Mouse (Mus musculus): ENCODE data around the gene Sdcbp2. TPM values are rescaled to one million over a fixed set of nuclear protein-coding genes. Genes with fewer than 3 reads are reported as not detected.

Gene Sdcbp2
- polyA plus RNA-seq, 1 experiment from 2014 or later, result 0.59 TPM

- 100% methylated on average over 3 of the region's 3 CpGs for WGBS
- no peaks in the 10 kb centered on the region for H3K36me3 ChIP-seq (replicated peaks; ENCODE audit: control insufficient read depth, insufficient read depth, low read depth, low read length)
- no peak for ATAC-seq (replicated peaks; ENCODE audit: insufficient number of reproducible peaks, low FRiP score, low TSS enrichment, low read depth)
These were observed 22.8 kb upstream of the Sdcbp2 start for GRCm38 (mm10) chr2:151549615-151550121.

GRCm38 (mm10) chr2:151562930-151563921, 9.2 kb upstream of the Sdcbp2 start:
- H3K27ac ChIP-seq (replicated peaks; ENCODE audit: low read depth, low read length), result no peak overlapping the region
- no peak overlapping the region for H3K4me3 ChIP-seq (ENCODE audit: low read depth, low read length)
- no peaks in the 10 kb centered on the region for H3K9me3 ChIP-seq (replicated peaks; ENCODE audit: control insufficient read depth, low read length)
- no peak overlapping the region for H3K4me2 ChIP-seq (ENCODE audit: low read depth, low read length)
- H3K27me3 ChIP-seq (ENCODE audit: control insufficient read depth, insufficient read depth, low read length), result no peaks in the 10 kb centered on the region
- no peak overlapping the region for H3K9ac ChIP-seq (replicated peaks; ENCODE audit: low read length)
- 86% methylated on average over 7 of the region's 7 CpGs for WGBS
- H3K4me1 ChIP-seq (ENCODE audit: control insufficient read depth, insufficient read depth, low read length), result no peaks in the 10 kb centered on the region
- no peak for DNase-seq (ENCODE audit: low spot score)
- H3K36me3 ChIP-seq (replicated peaks; ENCODE audit: control insufficient read depth, insufficient read depth, low read depth, low read length), result peaks cover 7% of the 10 kb centered on the region; the same call in 1 of the 2 replicates
- no peak for ATAC-seq (replicated peaks; ENCODE audit: insufficient number of reproducible peaks, low FRiP score, low TSS enrichment, low read depth)

More at GRCm38 (mm10) chr2:151549615-151550121, 22.8 kb upstream of the Sdcbp2 start:
- no peak overlapping the region for H3K9ac ChIP-seq (replicated peaks; ENCODE audit: low read length)
- no peaks in the 10 kb centered on the region for H3K4me1 ChIP-seq (ENCODE audit: control insufficient read depth, insufficient read depth, low read length)
- H3K27me3 ChIP-seq (ENCODE audit: control insufficient read depth, insufficient read depth, low read length), result no peaks in the 10 kb centered on the region
- no peak overlapping the region for H3K4me3 ChIP-seq (ENCODE audit: low read depth, low read length)
- H3K4me2 ChIP-seq (ENCODE audit: low read depth, low read length), result no peak overlapping the region
- DNase-seq (ENCODE audit: low spot score), result no peak
- H3K9me3 ChIP-seq (replicated peaks; ENCODE audit: control insufficient read depth, low read length), result no peaks in the 10 kb centered on the region
- H3K27ac ChIP-seq (replicated peaks; ENCODE audit: low read depth, low read length), result no peak overlapping the region

GRCm38 (mm10) chr2:151564006-151564405, 8.4 kb upstream of the Sdcbp2 start:
- ATAC-seq (replicated peaks; ENCODE audit: insufficient number of reproducible peaks, low FRiP score, low TSS enrichment, low read depth) (no peak), DNase-seq (ENCODE audit: low spot score) (no peak)
- no peaks in the 10 kb centered on the region for H3K9me3 ChIP-seq (replicated peaks; ENCODE audit: control insufficient read depth, low read length)
- 89% methylated on average over 1 of the region's 1 CpGs for WGBS
- H3K4me3 ChIP-seq (ENCODE audit: low read depth, low read length), result no peak overlapping the region
- H3K36me3 ChIP-seq (replicated peaks; ENCODE audit: control insufficient read depth, insufficient read depth, low read depth, low read length), result peaks cover 7% of the 10 kb centered on the region; the same call in 1 of the 2 replicates
- no peak overlapping the region for H3K27ac ChIP-seq (replicated peaks; ENCODE audit: low read depth, low read length)
- H3K4me1 ChIP-seq (ENCODE audit: control insufficient read depth, insufficient read depth, low read length), result no peaks in the 10 kb centered on the region
- H3K27me3 ChIP-seq (ENCODE audit: control insufficient read depth, insufficient read depth, low read length), result no peaks in the 10 kb centered on the region
- no peak overlapping the region for H3K9ac ChIP-seq (replicated peaks; ENCODE audit: low read length)
- no peak overlapping the region for H3K4me2 ChIP-seq (ENCODE audit: low read depth, low read length)

GRCm38 (mm10) chr2:151564986-151565385, 7.4 kb upstream of the Sdcbp2 start:
- H3K27me3 ChIP-seq (ENCODE audit: control insufficient read depth, insufficient read depth, low read length), result no peaks in the 10 kb centered on the region
- H3K4me2 ChIP-seq (ENCODE audit: low read depth, low read length), result no peak overlapping the region
- peaks cover 6% of the 10 kb centered on the region; the same call in 1 of the 2 replicates for H3K36me3 ChIP-seq (replicated peaks; ENCODE audit: control insufficient read depth, insufficient read depth, low read depth, low read length)
- no peaks in the 10 kb centered on the region for H3K9me3 ChIP-seq (replicated peaks; ENCODE audit: control insufficient read depth, low read length)
- ATAC-seq (replicated peaks; ENCODE audit: insufficient number of reproducible peaks, low FRiP score, low TSS enrichment, low read depth) (no peak), DNase-seq (ENCODE audit: low spot score) (peak; percentile 18)
- H3K4me3 ChIP-seq (ENCODE audit: low read depth, low read length), result no peak overlapping the region
- H3K27ac ChIP-seq (replicated peaks; ENCODE audit: low read depth, low read length), result no peak overlapping the region
- H3K9ac ChIP-seq (replicated peaks; ENCODE audit: low read length), result no peak overlapping the region
- WGBS, result 62% methylated on average over 3 of the region's 3 CpGs
- no peaks in the 10 kb centered on the region for H3K4me1 ChIP-seq (ENCODE audit: control insufficient read depth, insufficient read depth, low read length)

GRCm38 (mm10) chr2:151566856-151567255, 5.6 kb upstream of the Sdcbp2 start:
- H3K9me3 ChIP-seq (replicated peaks; ENCODE audit: control insufficient read depth, low read length), result no peaks in the 10 kb centered on the region
- no peaks in the 10 kb centered on the region for H3K4me1 ChIP-seq (ENCODE audit: control insufficient read depth, insufficient read depth, low read length)
- WGBS, result 77% methylated on average over 6 of the region's 6 CpGs
- no peak overlapping the region for H3K27ac ChIP-seq (replicated peaks; ENCODE audit: low read depth, low read length)
- H3K36me3 ChIP-seq (replicated peaks; ENCODE audit: control insufficient read depth, insufficient read depth, low read depth, low read length), result peaks cover 3% of the 10 kb centered on the region; the same call in 1 of the 2 replicates
- H3K4me3 ChIP-seq (ENCODE audit: low read depth, low read length), result no peak overlapping the region
- H3K4me2 ChIP-seq (ENCODE audit: low read depth, low read length), result no peak overlapping the region
- ATAC-seq (replicated peaks; ENCODE audit: insufficient number of reproducible peaks, low FRiP score, low TSS enrichment, low read depth), result no peak
- DNase-seq (ENCODE audit: low spot score), result no peak
- H3K9ac ChIP-seq (replicated peaks; ENCODE audit: low read length), result no peak overlapping the region
- H3K27me3 ChIP-seq (ENCODE audit: control insufficient read depth, insufficient read depth, low read length), result no peaks in the 10 kb centered on the region

GRCm38 (mm10) chr2:151569452-151569851, 3.0 kb upstream of the Sdcbp2 start:
- H3K4me1 ChIP-seq (ENCODE audit: control insufficient read depth, insufficient read depth, low read length), result no peaks in the 10 kb centered on the region
- 85% methylated on average over 2 of the region's 2 CpGs for WGBS
- DNase-seq (ENCODE audit: low spot score) (no peak), ATAC-seq (replicated peaks; ENCODE audit: insufficient number of reproducible peaks, low FRiP score, low TSS enrichment, low read depth) (no peak)
- H3K4me2 ChIP-seq (ENCODE audit: low read depth, low read length), result no peak overlapping the region
- no peak overlapping the region for H3K27ac ChIP-seq (replicated peaks; ENCODE audit: low read depth, low read length)
- H3K27me3 ChIP-seq (ENCODE audit: control insufficient read depth, insufficient read depth, low read length), result no peaks in the 10 kb centered on the region
- no peaks in the 10 kb centered on the region for H3K36me3 ChIP-seq (replicated peaks; ENCODE audit: control insufficient read depth, insufficient read depth, low read depth, low read length)
- H3K4me3 ChIP-seq (ENCODE audit: low read depth, low read length), result no peak overlapping the region
- H3K9me3 ChIP-seq (replicated peaks; ENCODE audit: control insufficient read depth, low read length), result no peaks in the 10 kb centered on the region
- no peak overlapping the region for H3K9ac ChIP-seq (replicated peaks; ENCODE audit: low read length)

GRCm38 (mm10) chr2:151573667-151574066, 1.2 kb downstream of the Sdcbp2 start:
- 62% methylated on average over 3 of the region's 3 CpGs for WGBS
- no peak overlapping the region for H3K27ac ChIP-seq (replicated peaks; ENCODE audit: low read depth, low read length)
- H3K27me3 ChIP-seq (ENCODE audit: control insufficient read depth, insufficient read depth, low read length), result no peaks in the 10 kb centered on the region
- DNase-seq (ENCODE audit: low spot score), result no peak
- no peak overlapping the region for H3K4me3 ChIP-seq (ENCODE audit: low read depth, low read length)
- H3K36me3 ChIP-seq (replicated peaks; ENCODE audit: control insufficient read depth, insufficient read depth, low read depth, low read length), result no peaks in the 10 kb centered on the region
- H3K4me2 ChIP-seq (ENCODE audit: low read depth, low read length), result no peak overlapping the region
- ATAC-seq (replicated peaks; ENCODE audit: insufficient number of reproducible peaks, low FRiP score, low TSS enrichment, low read depth), result no peak
- no peak overlapping the region for H3K9ac ChIP-seq (replicated peaks; ENCODE audit: low read length)
- no peaks in the 10 kb centered on the region for H3K9me3 ChIP-seq (replicated peaks; ENCODE audit: control insufficient read depth, low read length)
- H3K4me1 ChIP-seq (ENCODE audit: control insufficient read depth, insufficient read depth, low read length), result no peaks in the 10 kb centered on the region; the same call in 1 of the 2 replicates

GRCm38 (mm10) chr2:151574607-151575006, 2.2 kb downstream of the Sdcbp2 start:
- no peak overlapping the region for H3K9ac ChIP-seq (replicated peaks; ENCODE audit: low read length)
- ATAC-seq (replicated peaks; ENCODE audit: insufficient number of reproducible peaks, low FRiP score, low TSS enrichment, low read depth), result no peak
- no peak for DNase-seq (ENCODE audit: low spot score)
- H3K27me3 ChIP-seq (ENCODE audit: control insufficient read depth, insufficient read depth, low read length), result no peaks in the 10 kb centered on the region
- no peak overlapping the region for H3K4me3 ChIP-seq (ENCODE audit: low read depth, low read length)
- no peaks in the 10 kb centered on the region for H3K36me3 ChIP-seq (replicated peaks; ENCODE audit: control insufficient read depth, insufficient read depth, low read depth, low read length)
- WGBS, result 64% methylated on average over 5 of the region's 5 CpGs
- no peak overlapping the region for H3K27ac ChIP-seq (replicated peaks; ENCODE audit: low read depth, low read length)
- H3K9me3 ChIP-seq (replicated peaks; ENCODE audit: control insufficient read depth, low read length), result no peaks in the 10 kb centered on the region
- H3K4me1 ChIP-seq (ENCODE audit: control insufficient read depth, insufficient read depth, low read length), result no peaks in the 10 kb centered on the region; the same call in 1 of the 2 replicates
- no peak overlapping the region for H3K4me2 ChIP-seq (ENCODE audit: low read depth, low read length)
